Comparison of ENCODE assay signal across 21 mouse cellular contexts in genomic region chr8:12822892-12823291, GRCm38 (mm10). TPM values are rescaled to one million over a fixed set of nuclear protein-coding genes. Genes with fewer than 3 reads are reported as not detected.
DNase-seq lines count a peak whose midpoint lies in the region; ATAC-seq and TF ChIP-seq lines count a peak whose summit lies in the region.
"Had no signal": no experiment of that assay in that cellular context is flagged by ENCODE, and none has a peak within 500 bp of the region (broad histone marks: within the 10 kb centered on the region; RNA-seq: fewer than 3 reads in every experiment).

No protein-coding gene starts in this region.

- H3K4me2 ChIP-seq in kidney, embryonic 14.5 days (replicated peaks; ENCODE audit: low read depth, low read length), result no peak overlapping the region
- no peak overlapping the region for H3K4me2 ChIP-seq in limb, embryonic 13.5 days (replicated peaks)
- no peak overlapping the region for H3K4me2 ChIP-seq in limb, embryonic 14.5 days (replicated peaks; ENCODE audit: low read depth, low read length, severe bottlenecking)
- H3K4me2 ChIP-seq: embryonic facial prominence, embryonic 12.5 days; forebrain, embryonic 15.5 days; hindbrain, embryonic 12.5 days had no signal

- no peaks in the 10 kb centered on the region for H3K27me3 ChIP-seq in kidney, embryonic 14.5 days (ENCODE audit: control insufficient read depth, insufficient read depth, low read length)
- no peaks in the 10 kb centered on the region for H3K27me3 ChIP-seq in limb, embryonic 13.5 days
- no peaks in the 10 kb centered on the region for H3K27me3 ChIP-seq in limb, embryonic 10.5 days (ENCODE audit: low read depth, poor library complexity, severe bottlenecking)
- no peaks in the 10 kb centered on the region for H3K27me3 ChIP-seq in limb, embryonic 14.5 days (ENCODE audit: control insufficient read depth, insufficient read depth, low read length)
- H3K27me3 ChIP-seq: embryonic facial prominence, embryonic 12.5 days; forebrain, embryonic 15.5 days; hindbrain, embryonic 12.5 days had no signal

- no peak overlapping the region for H3K4me3 ChIP-seq in kidney, embryonic 14.5 days (ENCODE audit: low read length)
- no peak overlapping the region for H3K4me3 ChIP-seq in limb, embryonic 13.5 days
- no peak overlapping the region for H3K4me3 ChIP-seq in limb, embryonic 10.5 days
- H3K4me3 ChIP-seq in limb, embryonic 14.5 days (replicated peaks; ENCODE audit: low read length), result no peak overlapping the region
- H3K4me3 ChIP-seq: embryonic facial prominence, embryonic 12.5 days; forebrain, embryonic 15.5 days; heart, embryonic 10.5 days; hindbrain, embryonic 12.5 days had no signal

- H3K9ac ChIP-seq in kidney, embryonic 14.5 days (ENCODE audit: low read depth, low read length), result no peak overlapping the region
- no peak overlapping the region for H3K9ac ChIP-seq in limb, embryonic 13.5 days
- no peak overlapping the region for H3K9ac ChIP-seq in limb, embryonic 14.5 days (ENCODE audit: low read depth, low read length, severe bottlenecking)
- H3K9ac ChIP-seq: embryonic facial prominence, embryonic 12.5 days; forebrain, embryonic 15.5 days; hindbrain, embryonic 12.5 days had no signal

- H3K27ac ChIP-seq in kidney, embryonic 14.5 days (ENCODE audit: low read depth, low read length), result no peak overlapping the region
- H3K27ac ChIP-seq in limb, embryonic 13.5 days, result no peak overlapping the region
- no peak overlapping the region for H3K27ac ChIP-seq in limb, embryonic 10.5 days
- H3K27ac ChIP-seq in limb, embryonic 14.5 days (replicated peaks; ENCODE audit: low read depth, low read length), result no peak overlapping the region
- H3K27ac ChIP-seq: embryonic facial prominence, embryonic 12.5 days; forebrain, embryonic 15.5 days; heart, embryonic 10.5 days; hindbrain, embryonic 12.5 days; hindbrain, postnatal 0 days had no signal

- no peak for DNase-seq in kidney, adult 9 months
- DNase-seq in limb, embryonic 10.5 days (ENCODE audit: low spot score), result no peak
- no peak for DNase-seq in limb, embryonic 14.5 days (ENCODE audit: low spot score)
- no peak for DNase-seq in cerebellum, adult 9-10 months
- DNase-seq: adrenal gland, postnatal 10 days; B cell, adult 2 months; cerebellum, adult 11 months; cerebellum, adult 8-10 months; cerebellum, postnatal 25 days; gastrocnemius, postnatal 36 days; heart, adult 11 months; heart, postnatal 36 days had no signal

- peak; percentile 53 for ATAC-seq in kidney, embryonic 14.5 days (ENCODE audit: low FRiP score, low TSS enrichment)
- 0 out of 2 replicates have a peak, but pooled peaks have one; percentile 19 for ATAC-seq in limb, embryonic 13.5 days (ENCODE audit: low FRiP score, low read depth)
- ATAC-seq in limb, embryonic 14.5 days (ENCODE audit: low FRiP score, low read depth), result peak; percentile 47; the same call in 1 of the 2 replicates
- ATAC-seq: CD4-positive, CD25-positive, alpha-beta regulatory T cell, adult 4 months; forebrain, embryonic 15.5 days; hindbrain, postnatal 0 days had no signal

- no peak for TF ChIP-seq POLR2A in limb, embryonic 14.5 days (IDR thresholded peaks at IDR 0.05; ENCODE audit: borderline replicate concordance, extremely low read depth, insufficient read depth, insufficient read length)

- peaks cover 28% of the 10 kb centered on the region for H3K36me3 ChIP-seq in kidney, embryonic 14.5 days (ENCODE audit: control insufficient read depth, insufficient read depth, low read length)
- H3K36me3 ChIP-seq in limb, embryonic 13.5 days, result peaks cover 81% of the 10 kb centered on the region
- H3K36me3 ChIP-seq in limb, embryonic 10.5 days, result peaks cover 37% of the 10 kb centered on the region
- peaks cover 72% of the 10 kb centered on the region for H3K36me3 ChIP-seq in limb, embryonic 14.5 days (ENCODE audit: control insufficient read depth, insufficient read depth, low read length)
- H3K36me3 ChIP-seq: G1E had no signal

- H3K4me1 ChIP-seq in kidney, embryonic 14.5 days (ENCODE audit: control insufficient read depth, insufficient read depth, low read length), result no peaks in the 10 kb centered on the region
- H3K4me1 ChIP-seq in limb, embryonic 13.5 days, result no peaks in the 10 kb centered on the region
- 0 out of 2 replicates have a peak, but pooled peaks cover 9% of the 10 kb centered on the region for H3K4me1 ChIP-seq in limb, embryonic 10.5 days
- H3K4me1 ChIP-seq in limb, embryonic 14.5 days (ENCODE audit: control insufficient read depth, insufficient read depth, low read length), result no peaks in the 10 kb centered on the region
- H3K4me1 ChIP-seq: embryonic facial prominence, embryonic 12.5 days; forebrain, embryonic 15.5 days had no signal

- no peaks in the 10 kb centered on the region for H3K9me3 ChIP-seq in kidney, embryonic 14.5 days (ENCODE audit: control insufficient read depth, low read length)
- H3K9me3 ChIP-seq in limb, embryonic 13.5 days, result no peaks in the 10 kb centered on the region
- H3K9me3 ChIP-seq in limb, embryonic 10.5 days (replicated peaks), result no peaks in the 10 kb centered on the region
- no peaks in the 10 kb centered on the region for H3K9me3 ChIP-seq in limb, embryonic 14.5 days (ENCODE audit: control insufficient read depth, low read length)
- H3K9me3 ChIP-seq: embryonic facial prominence, embryonic 12.5 days; forebrain, embryonic 15.5 days; G1E; heart, embryonic 10.5 days; hindbrain, embryonic 12.5 days had no signal

- 41% methylated on average over 7 of the region's 7 CpGs for WGBS in kidney, embryonic 14.5 days
- 65% methylated on average over 7 of the region's 7 CpGs for WGBS in limb, embryonic 13.5 days
- 78% methylated on average over 7 of the region's 7 CpGs for WGBS in limb, embryonic 10.5 days
- WGBS in limb, embryonic 14.5 days, result 60% methylated on average over 7 of the region's 7 CpGs

RNA-seq across cellular contexts. Expression of gene Mcf2l, which starts 50.7 kb away (rescaled TPM):
- polyA plus RNA-seq in kidney, embryonic 14.5 days (2014; fragmentation: Nextera tagmentation; extraction: Ambion mirVana), result 12.6 and 22.4 TPM in 2 replicates
- polyA plus RNA-seq in limb, embryonic 13.5 days (2015; fragmentation: Nextera tagmentation; extraction: Ambion mirVana), result 11.0 and 13.1 TPM in 2 replicates
- 5.7 and 10.3 TPM in 2 replicates for polyA plus RNA-seq in limb, embryonic 10.5 days (2016; fragmentation: Nextera tagmentation; extraction: Ambion mirVana)
- polyA plus RNA-seq in limb, embryonic 14.5 days (2012; rRNA removed), result 14.2 and 14.9 TPM in 2 replicates
- polyA plus RNA-seq in limb, embryonic 14.5 days (2014; fragmentation: Nextera tagmentation; extraction: Ambion mirVana), result 11.5 and 15.1 TPM in 2 replicates
- polyA plus RNA-seq: G1E had no signal
